Mouse (Mus musculus) cerebellum, adult 11 months (tissue): ENCODE measurements around the gene Gm21964.

Source experiments
- DNase-seq: peaks from one replicate; pipeline ENCODE4 v3.0.0; 2022

Gm21964 gene

GRCm38 (mm10) chr8:110100907-110101306 lies at the start of gene Gm21964:
Gene Gm21964, plus strand, starts transcription at chr8:110101207.
- DNase-seq: no peak

- DNase-seq: no peak
Observed at GRCm38 (mm10) chr8:110051208-110051607, 49.8 kb upstream of the Gm21964 start.

GRCm38 (mm10) chr8:110058207-110058606 lies 42.8 kb upstream of the Gm21964 start:
- DNase-seq: no peak

GRCm38 (mm10) chr8:110064161-110064560 lies 36.8 kb upstream of the Gm21964 start:
- DNase-seq: no peak

- DNase-seq: no peak
Observed at GRCm38 (mm10) chr8:110064606-110065365, 36.2 kb upstream of the Gm21964 start.

GRCm38 (mm10) chr8:110065676-110066075 lies 35.3 kb upstream of the Gm21964 start:
- no peak for DNase-seq

GRCm38 (mm10) chr8:110069706-110070105 lies 31.3 kb upstream of the Gm21964 start:
- DNase-seq: no peak

- DNase-seq: peak; percentile 43
Observed at GRCm38 (mm10) chr8:110071600-110071999, 29.4 kb upstream of the Gm21964 start.

GRCm38 (mm10) chr8:110074496-110074895 lies 26.5 kb upstream of the Gm21964 start:
- no peak for DNase-seq

GRCm38 (mm10) chr8:110079282-110080221 lies 21.5 kb upstream of the Gm21964 start, which contains the start of gene Zfp612:
Gene Zfp612, plus strand, starts transcription at chr8:110079746.
- peak; percentile 82 for DNase-seq

- DNase-seq: no peak
Observed at GRCm38 (mm10) chr8:110082416-110083105, 18.4 kb upstream of the Gm21964 start.

GRCm38 (mm10) chr8:110091869-110092268 lies 9.1 kb upstream of the Gm21964 start:
- DNase-seq: no peak

- no peak for DNase-seq
Observed at GRCm38 (mm10) chr8:110101676-110102075, 669 bp downstream of the Gm21964 start.

- DNase-seq: no peak
Observed at GRCm38 (mm10) chr8:110102653-110103052, 1.6 kb downstream of the Gm21964 start, which contains the start of gene Gm17720. Gene Gm17720, minus strand, starts transcription at chr8:110102753.

GRCm38 (mm10) chr8:110119715-110120114 lies 18.7 kb downstream of the Gm21964 start:
- DNase-seq: peak; percentile 40

GRCm38 (mm10) chr8:110130537-110130936 lies 29.5 kb downstream of the Gm21964 start:
- DNase-seq: peak; percentile 73

- DNase-seq: no peak
Observed at GRCm38 (mm10) chr8:110134236-110134635, 33.2 kb downstream of the Gm21964 start.

GRCm38 (mm10) chr8:110135515-110135914 lies 34.5 kb downstream of the Gm21964 start:
- no peak for DNase-seq

GRCm38 (mm10) chr8:110140156-110140555 lies 39.1 kb downstream of the Gm21964 start:
- no peak for DNase-seq

- DNase-seq: no peak
Observed at GRCm38 (mm10) chr8:110140770-110141169, 39.8 kb downstream of the Gm21964 start.

- DNase-seq: peak; percentile 53
Observed at GRCm38 (mm10) chr8:110145538-110145937, 44.5 kb downstream of the Gm21964 start.

- no peak for DNase-seq
Observed at GRCm38 (mm10) chr8:110152951-110153350, 51.9 kb downstream of the Gm21964 start.
